Mouse (Mus musculus) hindbrain, embryonic 12.5 days (tissue): ENCODE results near the gene Slc25a29. TPM values are rescaled to one million over a fixed set of nuclear protein-coding genes. Genes with fewer than 3 reads are reported as not detected.
A peak's percentile ranks its signal among the peaks of the same experiment; 100 is the strongest.
"Not testable (repeated sequence)": the region's sequence is repeated elsewhere in the genome, so short reads cannot be mapped to it uniquely, and the experiment has no call there.

Source experiments
- ATAC-seq: fragments of 200-750 bp; cut with Nextera tagmentation; 2 replicates; pipeline ENCODE4 v1.8.0; 2017; ENCODE audit warnings: moderate TSS enrichment; ENCODE audit not compliant: low FRiP score
- H3K27ac ChIP-seq: fragments of 300-500 bp; sonication (generic); 2 replicates; pipeline ENCODE4 v1.5.1; 2016; ENCODE audit warnings: mild to moderate bottlenecking
- H3K27me3 ChIP-seq: fragments of 300-500 bp; sonication (generic); 2 replicates; pipeline ENCODE4 v1.6.1; 2016; ENCODE audit warnings: mild to moderate bottlenecking
- H3K36me3 ChIP-seq: fragments of 300-500 bp; sonication (generic); 2 replicates; pipeline ENCODE4 v1.6.1; 2016; ENCODE audit warnings: mild to moderate bottlenecking
- H3K4me1 ChIP-seq: fragments of 300-500 bp; sonication (generic); 2 replicates; pipeline ENCODE4 v1.6.1; 2016
- H3K4me2 ChIP-seq: fragments of 300-500 bp; sonication (generic); replicated peaks from 2 replicates; pipeline ENCODE4 v1.6.1; 2016; ENCODE audit warnings: mild to moderate bottlenecking
- H3K4me3 ChIP-seq: fragments of 300-500 bp; sonication (generic); 2 replicates; pipeline ENCODE4 v1.5.1; 2016; ENCODE audit warnings: mild to moderate bottlenecking
- H3K9ac ChIP-seq: fragments of 300-500 bp; sonication (generic); 2 replicates; pipeline ENCODE4 v1.6.1; 2016; ENCODE audit warnings: mild to moderate bottlenecking, moderate library complexity
- H3K9me3 ChIP-seq: fragments of 300-500 bp; sonication (generic); replicated peaks from 2 replicates; pipeline ENCODE4 v1.6.1; 2016; ENCODE audit warnings: mild to moderate bottlenecking
- WGBS: fragments of 180-500 bp; shearing (Covaris S2); methylation state at CpG from one replicate; pipeline ENCODE4 v1.1.7; 2016; 5-methylcytosine and 5-hydroxymethylcytosine counted together
- polyA plus RNA-seq: library from polyadenylated mRNA; unstranded; fragments of >200 nt; fragmentation: Nextera tagmentation; extraction: Ambion mirVana; gene quantifications from 2 replicates; pipeline ENCODE4 v1.2.1, GENCODE M21; 2016

The Slc25a29 gene
- polyA plus RNA-seq, 1 experiment from 2014 or later = 15.1 TPM

- peaks cover 7% of the 10 kb centered on the region for H3K4me1 ChIP-seq
- ATAC-seq = no peak
- no peak overlapping the region for H3K27ac ChIP-seq
- 94% methylated on average over 8 of the region's 8 CpGs for WGBS
- H3K9ac ChIP-seq = no peak overlapping the region
- no peak overlapping the region for H3K4me2 ChIP-seq
- H3K4me3 ChIP-seq = no peak overlapping the region
- no peaks in the 10 kb centered on the region for H3K9me3 ChIP-seq
- H3K36me3 ChIP-seq = peaks cover 12% of the 10 kb centered on the region; the same call in 1 of the 2 replicates
- no peaks in the 10 kb centered on the region for H3K27me3 ChIP-seq
Observed at GRCm38 (mm10) chr12:108852822-108853221, 17.1 kb upstream of the Slc25a29 start.

- Histone ChIP-seq H3K4me3 (no peak overlapping the region), H3K9me3 (no peaks in the 10 kb centered on the region), H3K27ac (no peak overlapping the region), H3K27me3 (no peaks in the 10 kb centered on the region), H3K9ac (no peak overlapping the region), H3K4me2 (no peak overlapping the region), H3K36me3 (peaks cover 9% of the 10 kb centered on the region), H3K4me1 (peaks cover 7% of the 10 kb centered on the region)
- WGBS = 89% methylated on average over 8 of the region's 8 CpGs
- no peak for ATAC-seq
Observed at GRCm38 (mm10) chr12:108850886-108851285, 15.2 kb upstream of the Slc25a29 start.

- Histone ChIP-seq H3K27ac (no peak overlapping the region), H3K9me3 (no peaks in the 10 kb centered on the region), H3K4me1 (peaks cover 7% of the 10 kb centered on the region), H3K27me3 (no peaks in the 10 kb centered on the region), H3K9ac (no peak overlapping the region), H3K4me3 (no peak overlapping the region), H3K4me2 (no peak overlapping the region), H3K36me3 (peaks cover 11% of the 10 kb centered on the region; the same call in 1 of the 2 replicates)
- WGBS = 52% methylated on average over 8 of the region's 8 CpGs
- no peak for ATAC-seq
Observed at GRCm38 (mm10) chr12:108850129-108850528, 14.4 kb upstream of the Slc25a29 start.

DNA sequence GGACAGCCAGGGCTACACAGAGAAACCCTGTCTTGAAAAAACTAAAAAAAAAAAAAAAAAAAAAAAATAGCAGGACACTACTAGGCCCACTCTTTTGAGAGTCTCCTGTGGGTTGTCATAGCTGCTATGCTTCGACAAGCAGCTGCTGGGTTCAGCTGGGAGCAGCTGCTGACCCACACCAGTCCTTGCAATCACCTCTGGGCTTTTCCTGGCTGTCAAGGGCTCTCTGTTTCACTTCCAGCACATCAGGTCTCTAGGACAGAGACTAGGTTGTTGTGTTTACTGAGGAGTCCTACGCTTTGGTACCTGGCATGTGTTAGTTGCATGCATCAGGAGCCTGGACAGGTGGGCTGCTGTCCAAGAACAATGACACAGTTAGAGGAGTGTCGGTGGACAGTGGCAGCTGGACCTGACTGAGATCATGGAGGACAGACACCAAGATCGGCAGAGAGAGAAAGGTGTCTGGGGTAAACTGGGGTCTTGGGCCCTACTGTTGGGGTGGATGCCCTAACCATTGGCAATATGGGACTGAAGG, 13.9 kb upstream of the Slc25a29 start:
- Histone ChIP-seq H3K9me3 (no peaks in the 10 kb centered on the region), H3K4me2 (no peak overlapping the region), H3K4me1 (peaks cover 7% of the 10 kb centered on the region), H3K27me3 (no peaks in the 10 kb centered on the region), H3K36me3 (peaks cover 16% of the 10 kb centered on the region), H3K9ac (no peak overlapping the region), H3K4me3 (no peak overlapping the region), H3K27ac (no peak overlapping the region)
- WGBS = 84% methylated on average over 4 of the region's 4 CpGs
- ATAC-seq = no peak

DNA sequence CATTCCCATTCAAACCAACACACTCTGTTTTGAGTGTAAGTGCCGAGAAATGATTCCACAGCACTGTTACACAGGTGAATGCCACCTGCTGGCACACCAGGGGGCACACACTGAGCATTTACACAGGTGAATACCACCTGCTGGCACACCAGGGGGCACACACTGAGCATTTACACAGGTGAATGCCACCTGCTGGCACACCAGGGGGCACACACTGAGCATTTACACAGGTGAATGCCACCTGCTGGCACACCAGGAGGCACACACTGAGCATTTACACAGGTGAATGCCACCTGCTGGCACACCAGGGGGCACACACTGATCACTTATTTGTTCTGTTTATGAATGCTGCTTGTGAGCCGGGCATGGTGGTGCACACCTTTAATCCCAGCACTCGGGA, 12.3 kb upstream of the Slc25a29 start:
- H3K27ac ChIP-seq, H3K9me3 ChIP-seq, H3K4me3 ChIP-seq, H3K27me3 ChIP-seq, ATAC-seq, H3K9ac ChIP-seq, H3K4me2 ChIP-seq, H3K4me1 ChIP-seq: not testable (repeated sequence)
- peaks cover 24% of the 10 kb centered on the region for H3K36me3 ChIP-seq
- WGBS = 87% methylated on average over 3 of the region's 3 CpGs

DNA sequence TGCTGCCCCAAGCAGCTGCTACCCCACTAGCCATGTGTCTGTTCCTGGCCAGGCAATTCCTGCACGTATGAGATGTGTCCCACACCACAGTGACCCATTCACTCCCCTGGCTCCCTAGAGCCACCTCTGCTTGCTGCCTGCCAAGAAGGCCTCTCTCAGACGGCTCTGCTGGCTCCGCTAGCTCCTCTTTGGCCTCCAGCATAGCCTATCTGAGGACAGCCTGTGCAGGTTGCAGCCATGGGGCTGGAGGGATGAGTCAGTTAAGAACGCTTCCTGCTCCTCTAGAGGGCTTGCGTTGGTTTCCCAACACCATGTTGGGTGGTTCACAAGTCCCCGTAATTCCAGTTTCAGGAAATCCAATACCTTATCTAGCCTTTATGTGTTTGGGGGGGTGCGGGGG, 7.0 kb upstream of the Slc25a29 start:
- no peak overlapping the region for H3K4me3 ChIP-seq
- no peak overlapping the region for H3K4me2 ChIP-seq
- H3K4me1 ChIP-seq = peaks cover 8% of the 10 kb centered on the region
- no peaks in the 10 kb centered on the region for H3K9me3 ChIP-seq
- no peak overlapping the region for H3K9ac ChIP-seq
- peaks cover 51% of the 10 kb centered on the region for H3K36me3 ChIP-seq
- H3K27me3 ChIP-seq = no peaks in the 10 kb centered on the region
- ATAC-seq = no peak
- H3K27ac ChIP-seq = no peak overlapping the region
- WGBS = 92% methylated on average over 7 of the region's 7 CpGs

GRCm38 (mm10) chr12:108841181-108841580, 5.5 kb upstream of the Slc25a29 start:
- no peak overlapping the region for H3K4me3 ChIP-seq
- ATAC-seq = no peak
- no peak overlapping the region for H3K27ac ChIP-seq
- no peak overlapping the region for H3K4me2 ChIP-seq
- no peak overlapping the region for H3K9ac ChIP-seq
- 94% methylated on average over 6 of the region's 6 CpGs for WGBS
- no peaks in the 10 kb centered on the region for H3K27me3 ChIP-seq
- peaks cover 51% of the 10 kb centered on the region for H3K36me3 ChIP-seq
- H3K9me3 ChIP-seq = no peaks in the 10 kb centered on the region
- H3K4me1 ChIP-seq = peaks cover 23% of the 10 kb centered on the region

DNA sequence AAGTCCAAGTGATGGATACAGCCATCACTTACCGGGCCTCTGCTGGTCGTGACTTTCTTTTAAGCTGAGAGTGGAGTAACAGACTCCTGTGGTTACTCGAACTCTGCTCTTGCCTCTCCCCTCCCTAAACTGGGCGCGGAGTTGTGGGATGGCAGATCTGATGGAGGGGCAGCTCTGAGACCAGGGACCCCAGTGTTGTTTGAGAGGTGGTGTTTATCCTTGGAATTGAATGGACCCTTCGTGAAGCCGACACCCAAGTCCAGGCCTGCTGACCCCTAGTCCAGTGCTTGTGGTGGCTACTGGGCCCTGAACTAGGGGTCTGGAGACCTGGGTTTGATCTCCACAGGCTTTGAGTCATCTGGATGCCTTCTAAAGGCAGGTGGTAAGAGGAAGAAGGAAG, 1.0 kb upstream of the Slc25a29 start:
- peaks cover 9% of the 10 kb centered on the region; the same call in 1 of the 2 replicates for H3K27me3 ChIP-seq
- ATAC-seq = no peak
- H3K9ac ChIP-seq = peak overlapping the region; percentile 83
- H3K4me2 ChIP-seq = peak overlapping the region; percentile 92
- H3K27ac ChIP-seq = peak overlapping the region; percentile 82
- H3K36me3 ChIP-seq = peaks cover 16% of the 10 kb centered on the region
- H3K4me1 ChIP-seq = peaks cover 48% of the 10 kb centered on the region
- H3K4me3 ChIP-seq = peak overlapping the region; percentile 59
- H3K9me3 ChIP-seq = no peaks in the 10 kb centered on the region
- WGBS = 61% methylated on average over 7 of the region's 7 CpGs

DNA sequence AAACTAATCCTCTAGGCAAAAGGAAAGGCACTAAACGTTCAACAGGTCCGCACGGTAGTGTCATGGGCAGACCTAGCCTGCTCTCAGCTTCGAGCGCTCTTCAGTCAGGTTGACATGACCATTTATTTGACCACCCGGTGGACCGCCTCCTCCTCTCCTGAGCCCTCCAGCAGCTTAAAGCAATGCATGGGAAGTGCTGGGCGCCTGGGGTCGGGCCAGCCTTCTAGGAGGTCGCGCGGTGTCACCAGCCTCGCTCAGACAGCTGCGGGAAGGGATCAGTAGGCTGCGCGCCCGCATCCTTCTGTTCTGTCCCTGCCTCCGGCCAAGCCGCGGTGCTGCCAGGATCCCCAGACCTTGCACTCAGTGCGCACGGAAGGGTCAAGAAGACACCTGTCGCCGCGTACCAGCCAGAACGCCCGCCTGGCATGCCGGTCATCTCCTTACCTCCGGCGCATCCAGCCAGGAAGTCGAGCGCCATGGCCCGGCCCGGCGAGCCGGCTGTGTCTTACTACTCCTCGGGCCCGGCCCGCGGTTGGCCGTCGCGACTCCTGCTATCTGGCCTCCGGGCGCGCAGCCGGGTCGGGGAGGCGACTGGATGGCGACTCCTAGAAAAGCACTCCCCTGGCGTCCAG, 359 bp downstream of the Slc25a29 start:
- no peaks in the 10 kb centered on the region for H3K9me3 ChIP-seq
- peak overlapping the region; percentile 59 for H3K4me3 ChIP-seq
- peak overlapping the region; percentile 77 for H3K9ac ChIP-seq
- H3K27ac ChIP-seq = peak overlapping the region; percentile 24; the same call in 1 of the 2 replicates
- peak overlapping the region; percentile 92 for H3K4me2 ChIP-seq
- 2% methylated on average over 51 of the region's 51 CpGs for WGBS
- peaks cover 48% of the 10 kb centered on the region for H3K4me1 ChIP-seq
- peak; percentile 57 for ATAC-seq
- peaks cover 9% of the 10 kb centered on the region; the same call in 1 of the 2 replicates for H3K27me3 ChIP-seq
- H3K36me3 ChIP-seq = peaks cover 5% of the 10 kb centered on the region; the same call in 1 of the 2 replicates

DNA sequence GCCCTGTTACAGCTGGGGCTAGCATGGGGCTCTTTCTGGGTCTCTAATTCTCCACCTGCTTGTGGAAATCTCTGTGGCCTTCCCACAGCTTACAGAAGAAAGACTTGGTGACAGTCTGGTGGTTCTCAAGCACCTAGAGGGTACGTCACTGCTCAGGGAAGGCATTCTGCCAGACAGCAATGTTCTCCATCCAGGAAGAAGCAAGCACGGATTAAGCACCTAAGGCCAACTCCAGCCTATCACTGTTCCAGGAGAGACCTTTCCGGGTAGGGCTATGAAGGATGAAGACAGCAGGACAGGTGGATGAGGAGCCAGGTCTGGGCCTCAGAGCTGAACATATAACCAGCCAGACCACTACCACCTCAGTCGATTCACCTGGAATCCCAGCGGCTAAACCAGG, 897 bp downstream of the Slc25a29 start:
- H3K4me1 ChIP-seq = peaks cover 48% of the 10 kb centered on the region
- peak overlapping the region; percentile 92 for H3K4me2 ChIP-seq
- WGBS = 48% methylated on average over 5 of the region's 5 CpGs
- peak overlapping the region; percentile 59 for H3K4me3 ChIP-seq
- peaks cover 9% of the 10 kb centered on the region; the same call in 1 of the 2 replicates for H3K27me3 ChIP-seq
- peak overlapping the region; percentile 77 for H3K9ac ChIP-seq
- ATAC-seq = no peak
- peaks cover 5% of the 10 kb centered on the region for H3K36me3 ChIP-seq
- H3K27ac ChIP-seq = no peak overlapping the region
- H3K9me3 ChIP-seq = no peaks in the 10 kb centered on the region

DNA sequence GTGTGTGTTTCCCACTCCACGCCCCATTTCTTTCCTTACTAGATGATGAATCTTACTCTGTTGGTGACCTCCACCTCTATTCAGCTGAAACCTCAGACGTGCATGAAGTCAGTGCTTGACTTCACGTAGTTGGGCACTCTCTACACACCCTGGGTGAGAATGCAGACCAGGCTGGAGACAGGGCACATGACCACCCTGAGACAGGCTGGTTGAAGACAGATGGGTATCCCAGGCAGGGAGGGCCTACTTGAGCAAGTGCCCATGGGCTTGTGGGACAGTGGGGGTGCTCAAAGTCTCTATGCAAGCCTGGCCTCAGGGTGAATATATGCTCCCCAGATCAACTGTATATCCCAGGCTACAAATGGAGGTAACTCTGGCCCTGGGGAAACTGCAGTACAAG, 1.3 kb downstream of the Slc25a29 start:
- Histone ChIP-seq H3K36me3 (peaks cover 5% of the 10 kb centered on the region), H3K9ac (0 out of 2 replicates have a peak overlapping the region, but pooled peaks have one; percentile 77), H3K4me2 (peak overlapping the region; percentile 92), H3K27ac (no peak overlapping the region), H3K27me3 (peaks cover 9% of the 10 kb centered on the region; the same call in 1 of the 2 replicates), H3K4me3 (peak overlapping the region; percentile 59), H3K9me3 (no peaks in the 10 kb centered on the region), H3K4me1 (peaks cover 48% of the 10 kb centered on the region)
- WGBS = 80% methylated on average over 3 of the region's 3 CpGs
- no peak for ATAC-seq

DNA sequence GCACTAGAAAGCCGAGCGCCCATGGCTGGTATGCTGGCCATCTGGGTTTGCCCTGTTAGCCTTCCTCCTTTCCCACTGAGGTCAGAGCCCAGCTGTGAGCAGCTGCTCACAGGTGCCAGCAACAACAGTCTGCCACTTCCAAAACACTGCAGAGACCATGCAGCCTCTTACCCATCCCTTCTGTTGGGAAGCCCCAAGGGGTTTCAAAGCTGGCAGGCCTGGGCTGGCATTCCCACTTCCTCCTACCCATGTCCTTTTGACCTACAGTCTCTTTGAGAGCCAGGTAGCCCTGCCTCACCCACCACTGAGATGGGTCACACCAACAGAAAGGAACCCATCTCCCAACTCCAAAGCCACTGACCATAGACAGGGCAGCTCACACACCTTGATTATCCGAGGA, 2.3 kb downstream of the Slc25a29 start:
- H3K27me3 ChIP-seq = peaks cover 9% of the 10 kb centered on the region; the same call in 1 of the 2 replicates
- no peak overlapping the region for H3K4me3 ChIP-seq
- peaks cover 1% of the 10 kb centered on the region for H3K36me3 ChIP-seq
- ATAC-seq = no peak
- H3K9me3 ChIP-seq = no peaks in the 10 kb centered on the region
- 95% methylated on average over 3 of the region's 3 CpGs for WGBS
- no peak overlapping the region for H3K4me2 ChIP-seq
- H3K27ac ChIP-seq = no peak overlapping the region
- H3K9ac ChIP-seq = no peak overlapping the region
- peaks cover 46% of the 10 kb centered on the region for H3K4me1 ChIP-seq

DNA sequence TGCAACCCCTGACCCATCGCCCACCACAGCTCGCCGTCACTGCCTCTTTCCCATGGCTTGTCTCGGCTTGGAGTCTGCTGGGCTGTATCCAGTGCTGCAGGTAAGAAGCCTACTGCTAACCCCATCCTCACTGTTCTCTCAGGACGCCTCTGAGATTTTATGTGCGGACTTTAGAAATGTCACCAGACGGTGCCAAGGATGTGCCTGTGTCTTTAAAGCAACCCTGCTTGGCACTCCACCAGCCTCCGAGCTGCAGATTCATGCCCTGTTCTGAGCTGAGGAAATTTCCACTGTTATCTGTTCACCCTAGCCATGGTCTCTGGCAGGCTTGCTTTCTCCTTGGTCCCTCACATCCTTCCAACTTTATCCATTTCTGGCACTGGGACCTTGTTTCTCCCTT, 2.8 kb downstream of the Slc25a29 start:
- Histone ChIP-seq H3K4me3 (no peak overlapping the region), H3K27me3 (peaks cover 9% of the 10 kb centered on the region; the same call in 1 of the 2 replicates), H3K9me3 (no peaks in the 10 kb centered on the region), H3K36me3 (peaks cover 6% of the 10 kb centered on the region; the same call in 1 of the 2 replicates), H3K4me1 (peaks cover 41% of the 10 kb centered on the region), H3K4me2 (no peak overlapping the region), H3K27ac (no peak overlapping the region), H3K9ac (no peak overlapping the region)
- WGBS = 88% methylated on average over 8 of the region's 8 CpGs
- ATAC-seq = no peak
